Mouse (Mus musculus): ENCODE measurements around the gene Chn2. TPM values are rescaled to one million over a fixed set of nuclear protein-coding genes. Genes with fewer than 3 reads are reported as not detected.
A peak's percentile ranks its signal among the peaks of the same experiment; 100 is the strongest.

Gene Chn2
- polyA plus RNA-seq, 1 experiment: 574 TPM

- no peaks in the 10 kb centered on the region for H3K27me3 ChIP-seq (ENCODE audit: control insufficient read depth, insufficient read depth, low read length)
- no peak overlapping the region for H3K4me3 ChIP-seq (replicated peaks; ENCODE audit: insufficient read depth, low read depth, low read length)
- H3K4me1 ChIP-seq (ENCODE audit: control insufficient read depth, insufficient read depth, low read length): peaks cover 8% of the 10 kb centered on the region
- no peak for DNase-seq
- H3K27ac ChIP-seq (ENCODE audit: insufficient read depth, low read length): no peak overlapping the region
- WGBS: 98% methylated on average over 5 of the region's 5 CpGs
- TF ChIP-seq POLR2A (IDR thresholded peaks at IDR 0.05; ENCODE audit: borderline replicate concordance, insufficient read depth, low read length) (no peak), CTCF (IDR thresholded peaks at IDR 0.05; ENCODE audit: borderline replicate concordance, insufficient read depth, low read depth, low read length) (no peak)
These were observed 289.4 kb downstream of the Chn2 start for GRCm38 (mm10) chr6:54328783-54329182.

- peaks cover 14% of the 10 kb centered on the region for H3K4me1 ChIP-seq (ENCODE audit: control insufficient read depth, insufficient read depth, low read length)
- no peak overlapping the region for H3K4me3 ChIP-seq (replicated peaks; ENCODE audit: insufficient read depth, low read depth, low read length)
- no peaks in the 10 kb centered on the region for H3K27me3 ChIP-seq (ENCODE audit: control insufficient read depth, insufficient read depth, low read length)
- H3K27ac ChIP-seq (ENCODE audit: insufficient read depth, low read length): no peak overlapping the region
- TF ChIP-seq POLR2A (IDR thresholded peaks at IDR 0.05; ENCODE audit: borderline replicate concordance, insufficient read depth, low read length) (no peak), CTCF (IDR thresholded peaks at IDR 0.05; ENCODE audit: borderline replicate concordance, insufficient read depth, low read depth, low read length) (no peak)
- DNase-seq: no peak
- WGBS: 90% methylated on average over 3 of the region's 3 CpGs
These were observed 290.2 kb downstream of the Chn2 start for GRCm38 (mm10) chr6:54329598-54329997.

GRCm38 (mm10) chr6:54330166-54330565 is 290.8 kb downstream of the Chn2 start:
- DNase-seq: no peak
- no peak overlapping the region for H3K4me3 ChIP-seq (replicated peaks; ENCODE audit: insufficient read depth, low read depth, low read length)
- 96% methylated on average over 10 of the region's 10 CpGs for WGBS

GRCm38 (mm10) chr6:54331765-54332164 is 292.4 kb downstream of the Chn2 start:
- no peak for DNase-seq
- TF ChIP-seq POLR2A (IDR thresholded peaks at IDR 0.05; ENCODE audit: borderline replicate concordance, insufficient read depth, low read length): no peak
- TF ChIP-seq CTCF (IDR thresholded peaks at IDR 0.05; ENCODE audit: borderline replicate concordance, insufficient read depth, low read depth, low read length): no peak
- peaks cover 20% of the 10 kb centered on the region for H3K4me1 ChIP-seq (ENCODE audit: control insufficient read depth, insufficient read depth, low read length)
- H3K27me3 ChIP-seq (ENCODE audit: control insufficient read depth, insufficient read depth, low read length): no peaks in the 10 kb centered on the region
- WGBS: 56% methylated on average over 10 of the region's 10 CpGs
- no peak overlapping the region for H3K4me3 ChIP-seq (replicated peaks; ENCODE audit: insufficient read depth, low read depth, low read length)
- H3K27ac ChIP-seq (ENCODE audit: insufficient read depth, low read length): no peak overlapping the region

More at GRCm38 (mm10) chr6:54330166-54330565, 290.8 kb downstream of the Chn2 start:
- Histone ChIP-seq H3K27ac (ENCODE audit: insufficient read depth, low read length) (no peak overlapping the region), H3K4me1 (ENCODE audit: control insufficient read depth, insufficient read depth, low read length) (peaks cover 20% of the 10 kb centered on the region), H3K27me3 (ENCODE audit: control insufficient read depth, insufficient read depth, low read length) (no peaks in the 10 kb centered on the region)
- TF ChIP-seq CTCF (IDR thresholded peaks at IDR 0.05; ENCODE audit: borderline replicate concordance, insufficient read depth, low read depth, low read length): no peak
- no peak for TF ChIP-seq POLR2A (IDR thresholded peaks at IDR 0.05; ENCODE audit: borderline replicate concordance, insufficient read depth, low read length)

- H3K27ac ChIP-seq (ENCODE audit: insufficient read depth, low read length): no peak overlapping the region
- H3K4me3 ChIP-seq (replicated peaks; ENCODE audit: insufficient read depth, low read depth, low read length): no peak overlapping the region
- H3K27me3 ChIP-seq (ENCODE audit: control insufficient read depth, insufficient read depth, low read length): no peaks in the 10 kb centered on the region
- DNase-seq: no peak
- WGBS: 67% methylated on average over 8 of the region's 8 CpGs
- TF ChIP-seq POLR2A (IDR thresholded peaks at IDR 0.05; ENCODE audit: borderline replicate concordance, insufficient read depth, low read length) (no peak), CTCF (IDR thresholded peaks at IDR 0.05; ENCODE audit: borderline replicate concordance, insufficient read depth, low read depth, low read length) (no peak)
- H3K4me1 ChIP-seq (ENCODE audit: control insufficient read depth, insufficient read depth, low read length): peaks cover 20% of the 10 kb centered on the region
These were observed 292.8 kb downstream of the Chn2 start for GRCm38 (mm10) chr6:54332203-54332602.

- WGBS: 80% methylated on average over 11 of the region's 11 CpGs
- no peak overlapping the region for H3K4me3 ChIP-seq (replicated peaks; ENCODE audit: insufficient read depth, low read depth, low read length)
- H3K4me1 ChIP-seq (ENCODE audit: control insufficient read depth, insufficient read depth, low read length): peaks cover 25% of the 10 kb centered on the region
- H3K27ac ChIP-seq (ENCODE audit: insufficient read depth, low read length): no peak overlapping the region
- no peak for DNase-seq
- no peaks in the 10 kb centered on the region for H3K27me3 ChIP-seq (ENCODE audit: control insufficient read depth, insufficient read depth, low read length)
- TF ChIP-seq CTCF (IDR thresholded peaks at IDR 0.05; ENCODE audit: borderline replicate concordance, insufficient read depth, low read depth, low read length): no peak
- no peak for TF ChIP-seq POLR2A (IDR thresholded peaks at IDR 0.05; ENCODE audit: borderline replicate concordance, insufficient read depth, low read length)
These were observed 293.8 kb downstream of the Chn2 start for GRCm38 (mm10) chr6:54333116-54333651.

- Histone ChIP-seq H3K4me3 (replicated peaks; ENCODE audit: insufficient read depth, low read depth, low read length) (no peak overlapping the region), H3K27me3 (ENCODE audit: control insufficient read depth, insufficient read depth, low read length) (no peaks in the 10 kb centered on the region), H3K27ac (ENCODE audit: insufficient read depth, low read length) (peak overlapping the region; percentile 66), H3K4me1 (ENCODE audit: control insufficient read depth, insufficient read depth, low read length) (peaks cover 25% of the 10 kb centered on the region)
- TF ChIP-seq CTCF (IDR thresholded peaks at IDR 0.05; ENCODE audit: borderline replicate concordance, insufficient read depth, low read depth, low read length) (no peak), POLR2A (IDR thresholded peaks at IDR 0.05; ENCODE audit: borderline replicate concordance, insufficient read depth, low read length) (no peak)
- WGBS: 15% methylated on average over 9 of the region's 9 CpGs
- peak; percentile 83 to 87 for DNase-seq
These were observed 294.5 kb downstream of the Chn2 start for GRCm38 (mm10) chr6:54333652-54334396.

GRCm38 (mm10) chr6:54337321-54337720 is 298.0 kb downstream of the Chn2 start:
- TF ChIP-seq CTCF (IDR thresholded peaks at IDR 0.05; ENCODE audit: borderline replicate concordance, insufficient read depth, low read depth, low read length) (no peak), POLR2A (IDR thresholded peaks at IDR 0.05; ENCODE audit: borderline replicate concordance, insufficient read depth, low read length) (no peak)
- Histone ChIP-seq H3K27ac (ENCODE audit: insufficient read depth, low read length) (no peak overlapping the region), H3K4me3 (replicated peaks; ENCODE audit: insufficient read depth, low read depth, low read length) (no peak overlapping the region), H3K27me3 (ENCODE audit: control insufficient read depth, insufficient read depth, low read length) (no peaks in the 10 kb centered on the region), H3K4me1 (ENCODE audit: control insufficient read depth, insufficient read depth, low read length) (peaks cover 30% of the 10 kb centered on the region)
- 16% methylated on average over 6 of the region's 6 CpGs for WGBS
- peak; percentile 79 to 85 for DNase-seq

All from cerebellum, adult 2 months (tissue).